ENCODE assay signal across 14 mouse cellular contexts in the genomic region with DNA sequence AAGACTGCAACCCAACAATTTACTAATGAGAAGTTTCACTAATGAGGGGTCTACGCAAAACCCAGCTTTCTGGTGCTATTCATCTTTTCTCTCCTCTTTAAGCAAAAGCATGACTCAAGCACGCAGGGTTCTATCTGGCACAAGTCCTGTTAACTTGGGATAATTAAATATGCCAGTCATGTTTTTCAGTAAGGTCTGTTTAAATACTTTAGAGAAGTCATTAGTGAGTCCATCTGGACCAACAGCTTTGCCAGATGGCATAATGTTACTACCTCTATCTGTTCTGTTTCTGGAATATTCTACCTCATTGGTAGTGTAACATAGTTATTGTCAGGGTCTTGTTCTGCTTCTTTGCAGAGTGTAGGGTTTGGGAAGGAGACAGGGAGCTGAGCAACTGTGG.
DNase-seq lines count a peak whose midpoint lies in the region; ATAC-seq lines count a peak whose summit lies in the region.
"Had no signal": no experiment of that assay in that cellular context is flagged by ENCODE, and none has a peak within 500 bp of the region (broad histone marks: within the 10 kb centered on the region; RNA-seq: fewer than 3 reads in every experiment).

No protein-coding gene starts in this region.

- no peaks in the 10 kb centered on the region for H3K4me1 ChIP-seq in hindbrain, embryonic 14.5 days (replicated peaks; ENCODE audit: control insufficient read depth, insufficient read depth, low read length)
- H3K4me1 ChIP-seq in hindbrain, embryonic 11.5 days (replicated peaks; ENCODE audit: control insufficient read depth, insufficient read depth, low read length) = no peaks in the 10 kb centered on the region
- H3K4me1 ChIP-seq in forebrain, embryonic 16.5 days (replicated peaks; ENCODE audit: control insufficient read depth, insufficient read depth, low read length) = peaks cover 3% of the 10 kb centered on the region; the same call in 1 of the 2 replicates
- H3K4me1 ChIP-seq: heart, embryonic 12.5 days; lung, embryonic 15.5 days had no signal

- H3K9ac ChIP-seq in hindbrain, embryonic 14.5 days = no peak overlapping the region
- no peak overlapping the region for H3K9ac ChIP-seq in hindbrain, embryonic 11.5 days (ENCODE audit: low read depth, low read length)
- H3K9ac ChIP-seq in forebrain, embryonic 16.5 days (replicated peaks; ENCODE audit: low read depth, low read length) = no peak overlapping the region
- H3K9ac ChIP-seq: heart, embryonic 12.5 days; lung, embryonic 15.5 days had no signal

- no peak overlapping the region for H3K27ac ChIP-seq in hindbrain, embryonic 14.5 days
- H3K27ac ChIP-seq in hindbrain, embryonic 11.5 days (ENCODE audit: low read depth, low read length) = no peak overlapping the region
- H3K27ac ChIP-seq in forebrain, embryonic 16.5 days (ENCODE audit: low read length) = peak overlapping the region; percentile 23; the same call in 1 of the 2 replicates
- H3K27ac ChIP-seq: lung, embryonic 15.5 days had no signal

- WGBS in hindbrain, embryonic 14.5 days = 63% methylated on average over 2 of the region's 2 CpGs
- WGBS in hindbrain, embryonic 11.5 days = 85% methylated on average over 2 of the region's 2 CpGs
- WGBS in forebrain, embryonic 16.5 days = 20% methylated on average over 2 of the region's 2 CpGs

- H3K9me3 ChIP-seq in hindbrain, embryonic 14.5 days (ENCODE audit: control insufficient read depth, low read length) = no peaks in the 10 kb centered on the region
- H3K9me3 ChIP-seq in hindbrain, embryonic 11.5 days (ENCODE audit: control insufficient read depth, low read length) = no peaks in the 10 kb centered on the region
- H3K9me3 ChIP-seq in forebrain, embryonic 16.5 days (ENCODE audit: control insufficient read depth, low read length) = no peaks in the 10 kb centered on the region
- H3K9me3 ChIP-seq: heart, embryonic 12.5 days; lung, embryonic 15.5 days had no signal

- peak; percentile 53; the same call in 1 of the 2 replicates for ATAC-seq in hindbrain, embryonic 14.5 days (ENCODE audit: low FRiP score)
- no peak for ATAC-seq in hindbrain, embryonic 11.5 days (ENCODE audit: low FRiP score)
- ATAC-seq in forebrain, embryonic 16.5 days = peak; percentile 94

- H3K4me3 ChIP-seq in hindbrain, embryonic 14.5 days (replicated peaks; ENCODE audit: low read length) = no peak overlapping the region
- no peak overlapping the region for H3K4me3 ChIP-seq in hindbrain, embryonic 11.5 days (ENCODE audit: low read depth, low read length)
- H3K4me3 ChIP-seq in forebrain, embryonic 16.5 days (replicated peaks; ENCODE audit: low read length) = no peak overlapping the region
- H3K4me3 ChIP-seq: heart, embryonic 12.5 days; lung, embryonic 15.5 days had no signal

- H3K27me3 ChIP-seq in hindbrain, embryonic 14.5 days (ENCODE audit: control insufficient read depth, insufficient read depth, low read length) = no peaks in the 10 kb centered on the region
- H3K27me3 ChIP-seq in hindbrain, embryonic 11.5 days (ENCODE audit: control insufficient read depth, insufficient read depth, low read length) = no peaks in the 10 kb centered on the region
- H3K27me3 ChIP-seq in forebrain, embryonic 16.5 days (replicated peaks; ENCODE audit: control insufficient read depth, insufficient read depth, low read length) = no peaks in the 10 kb centered on the region
- H3K27me3 ChIP-seq: heart, embryonic 12.5 days; lung, embryonic 15.5 days had no signal

- DNase-seq in hindbrain, embryonic 14.5 days (ENCODE audit: low spot score) = no peak
- no peak for DNase-seq in hindbrain, embryonic 11.5 days (ENCODE audit: low spot score)
- peak; percentile 28 to 37 for DNase-seq in right cerebral cortex, adult 2 months (ENCODE audit: low spot score in 2 of 2)
- no peak for DNase-seq in right cerebral cortex, postnatal 36 days (ENCODE audit: low spot score in 2 of 2)
- DNase-seq in layer of hippocampus, postnatal 36 days = peak; percentile 33 to 53
- no peak for DNase-seq in spleen, postnatal 10 days (ENCODE audit: low spot score in 2 of 2)
- no peak for DNase-seq in lung, postnatal 14 days
- DNase-seq: adrenal gland, postnatal 36 days; gastrocnemius, postnatal 10 days; thymus, postnatal 36 days had no signal

- H3K4me2 ChIP-seq in hindbrain, embryonic 14.5 days (replicated peaks) = no peak overlapping the region
- no peak overlapping the region for H3K4me2 ChIP-seq in hindbrain, embryonic 11.5 days (replicated peaks; ENCODE audit: low read depth, low read length)
- H3K4me2 ChIP-seq in forebrain, embryonic 16.5 days (ENCODE audit: low read length) = no peak overlapping the region
- H3K4me2 ChIP-seq: heart, embryonic 12.5 days; liver, embryonic 11.5 days; lung, embryonic 15.5 days had no signal

- H3K36me3 ChIP-seq in hindbrain, embryonic 14.5 days (replicated peaks; ENCODE audit: control insufficient read depth, insufficient read depth) = no peaks in the 10 kb centered on the region
- no peaks in the 10 kb centered on the region for H3K36me3 ChIP-seq in hindbrain, embryonic 11.5 days (ENCODE audit: control insufficient read depth, insufficient read depth, low read length)
- no peaks in the 10 kb centered on the region for H3K36me3 ChIP-seq in forebrain, embryonic 16.5 days (ENCODE audit: control insufficient read depth, insufficient read depth)
- H3K36me3 ChIP-seq: heart, embryonic 12.5 days; lung, embryonic 15.5 days had no signal

Comparison
In these comparisons a context has a peak if more than half of its experiments do, and no peak if none do; other contexts are left out.
1. DNase-seq: peak in right cerebral cortex, adult 2 months (2 of 2) and layer of hippocampus, postnatal 36 days (2 of 2); none in hindbrain, embryonic 14.5 days (single experiment), hindbrain, embryonic 11.5 days (single experiment), right cerebral cortex, postnatal 36 days (0 of 2), spleen, postnatal 10 days (0 of 2) and lung, postnatal 14 days (single experiment).